22 mouse cellular contexts compared by ENCODE assay signal in the genomic region with DNA sequence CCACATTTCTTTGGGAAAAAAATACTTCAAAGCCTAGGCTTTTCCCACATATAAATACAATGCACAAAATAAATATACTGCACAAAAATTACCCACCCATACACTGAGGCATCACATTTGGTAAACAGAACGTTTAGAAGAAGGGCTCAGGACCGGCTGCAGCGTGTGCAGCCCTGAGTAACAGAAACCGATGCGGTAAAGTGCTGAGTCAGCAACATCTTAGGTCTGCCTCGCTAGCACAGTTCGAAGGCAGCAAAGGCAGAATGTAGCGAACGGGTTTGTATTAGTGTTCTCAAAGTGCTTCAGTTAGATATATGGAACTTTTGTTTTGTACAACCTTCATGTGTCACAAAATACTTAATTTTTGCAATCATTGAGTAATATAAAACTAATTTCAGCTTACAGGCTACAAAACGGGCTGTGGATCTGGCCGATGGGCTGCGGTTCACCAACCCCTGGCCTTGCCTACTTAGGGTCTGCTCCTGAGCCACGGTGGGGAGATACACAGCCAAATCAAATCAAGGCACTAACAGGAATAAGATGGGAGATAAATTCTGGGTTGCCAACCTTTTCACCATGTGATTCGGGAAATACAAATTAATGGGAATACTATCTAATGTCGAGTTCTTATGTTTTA. TPM values are rescaled to one million over a fixed set of nuclear protein-coding genes. Genes with fewer than 3 reads are reported as not detected.
DNase-seq lines count a peak whose midpoint lies in the region; ATAC-seq and TF ChIP-seq lines count a peak whose summit lies in the region.
"Had no signal": no experiment of that assay in that cellular context is flagged by ENCODE, and none has a peak within 500 bp of the region (broad histone marks: within the 10 kb centered on the region; RNA-seq: fewer than 3 reads in every experiment).

No protein-coding gene starts in this region.

- peak; percentile 11 for DNase-seq in lung, embryonic 14.5 days
- no peak for DNase-seq in lung, postnatal 36 days
- DNase-seq in CH12.LX (ENCODE audit: extremely low read depth) (no peak), ES-E14 (ENCODE audit: low read depth, low spot score) (no peak), ZHBTc4 (ENCODE audit: low read depth, low spot score) (peak; percentile 17)
- DNase-seq in layer of hippocampus, postnatal 36 days = no peak
- DNase-seq in thymus, postnatal 4 days = no peak
- DNase-seq: adrenal gland, adult 8-10 months; adrenal gland, postnatal 14 days; adrenal gland, postnatal 36 days; cerebellum, adult 11-12 months; cerebellum, adult 2 months; cerebellum, adult 9-10 months; cerebellum, postnatal 10 days; cerebellum, postnatal 25 days; forebrain, postnatal 0 days had no signal

- no peak for TF ChIP-seq CTCF in lung, embryonic 14.5 days (IDR thresholded peaks at IDR 0.05; ENCODE audit: low read depth)
- no peak for TF ChIP-seq CTCF in CH12.LX (conservative IDR thresholded peaks at IDR 0.05 in 1 of 2, IDR thresholded peaks at IDR 0.05 in 1 of 2; ENCODE audit: low read depth in 2 of 2, low read length in 2 of 2)

- no peak overlapping the region for H3K27ac ChIP-seq in lung, embryonic 14.5 days (ENCODE audit: low read depth)
- H3K27ac ChIP-seq in CH12.LX (ENCODE audit: insufficient read depth, low read depth) (no peak overlapping the region), ES-E14 (ENCODE audit: insufficient read depth, low read depth, low read length, poor library complexity, severe bottlenecking) (no peak overlapping the region)
- H3K27ac ChIP-seq: embryonic facial prominence, embryonic 10.5 days; embryonic facial prominence, embryonic 12.5 days; forebrain, embryonic 13.5 days; forebrain, embryonic 15.5 days had no signal

- H3K27me3 ChIP-seq in lung, embryonic 14.5 days (ENCODE audit: insufficient read depth, low read length) = no peaks in the 10 kb centered on the region
- no peaks in the 10 kb centered on the region for H3K27me3 ChIP-seq in CH12.LX (replicated peaks)
- H3K27me3 ChIP-seq: embryonic facial prominence, embryonic 12.5 days; Patski had no signal

- 83% methylated on average over 15 of the region's 15 CpGs for WGBS in lung, embryonic 14.5 days

- TF ChIP-seq POLR2A in CH12.LX (IDR thresholded peaks at IDR 0.05; ENCODE audit: low read depth, low read length) = no peak

- in situ Hi-C loops in CH12.LX (cut with MboI; ENCODE audit: low pct_ligation_motif_present, low pct_unique_long_range_greater_than_20kb, low sequenced_read_pairs) = no loop called here
- in situ Hi-C loops in ES-E14 (cut with MboI; ENCODE audit: low sequenced_read_pairs in 2 of 2, unreplicated experiment in 2 of 2) = no loop called here

- H3K36me3 ChIP-seq in lung, embryonic 14.5 days (ENCODE audit: insufficient read depth) = peaks cover 49% of the 10 kb centered on the region
- no peaks in the 10 kb centered on the region for H3K36me3 ChIP-seq in CH12.LX (replicated peaks in 1 of 2; ENCODE audit: control insufficient read depth in 1 of 2, insufficient read depth in 1 of 2, low read length in 1 of 2)
- H3K36me3 ChIP-seq in ES-E14 (ENCODE audit: control insufficient read depth, insufficient read depth, low read length, poor library complexity, severe bottlenecking) = no peaks in the 10 kb centered on the region

- H3K4me2 ChIP-seq in lung, embryonic 14.5 days = no peak overlapping the region
- no peak overlapping the region for H3K4me2 ChIP-seq in CH12.LX (ENCODE audit: insufficient read depth, low read depth, poor library complexity, severe bottlenecking)
- H3K4me2 ChIP-seq: embryonic facial prominence, embryonic 12.5 days; forebrain, embryonic 13.5 days; forebrain, embryonic 15.5 days had no signal

- dilution Hi-C loops in CH12.LX (cut with MboI; ENCODE audit: extremely low pct_ligation_motif_present, extremely low pct_unique_long_range_greater_than_20kb, low sequenced_read_pairs) = no loop called here

- no peak overlapping the region for H3K9ac ChIP-seq in lung, embryonic 14.5 days
- H3K9ac ChIP-seq in CH12.LX (ENCODE audit: insufficient read depth, low read depth) = no peak overlapping the region
- H3K9ac ChIP-seq in ES-E14 (ENCODE audit: insufficient read depth, low read depth, low read length, poor library complexity, severe bottlenecking) = no peak overlapping the region
- H3K9ac ChIP-seq: embryonic facial prominence, embryonic 12.5 days; forebrain, embryonic 13.5 days; forebrain, embryonic 15.5 days; forebrain, postnatal 0 days had no signal

- no peak overlapping the region for H3K4me3 ChIP-seq in lung, embryonic 14.5 days (ENCODE audit: low read depth, low read length)
- H3K4me3 ChIP-seq in CH12.LX (replicated peaks in 1 of 3; ENCODE audit: low read depth in 2 of 3, low read length in 2 of 3, poor library complexity in 1 of 3) (no peak overlapping the region), ES-E14 (ENCODE audit: insufficient read depth in 1 of 2, low read depth in 1 of 2, low read length in 2 of 2, poor library complexity in 1 of 2, severe bottlenecking in 1 of 2) (no peak overlapping the region)
- H3K4me3 ChIP-seq: embryonic facial prominence, embryonic 10.5 days; embryonic facial prominence, embryonic 12.5 days; forebrain, embryonic 13.5 days; forebrain, embryonic 15.5 days had no signal

- no peaks in the 10 kb centered on the region for H3K9me3 ChIP-seq in lung, embryonic 14.5 days (ENCODE audit: low read depth, low read length)
- H3K9me3 ChIP-seq in CH12.LX (replicated peaks; ENCODE audit: low read length) (no peaks in the 10 kb centered on the region), ES-E14 (ENCODE audit: control insufficient read depth, insufficient read depth, low read depth, low read length) (no peaks in the 10 kb centered on the region)
- H3K9me3 ChIP-seq: embryonic facial prominence, embryonic 10.5 days; embryonic facial prominence, embryonic 12.5 days; forebrain, embryonic 13.5 days; forebrain, embryonic 15.5 days had no signal

- ATAC-seq in lung, embryonic 14.5 days (ENCODE audit: insufficient read depth) = no peak
- ATAC-seq: activated CD4-positive, CD25-positive, alpha-beta regulatory T cell, adult 4 months; forebrain, embryonic 13.5 days; forebrain, embryonic 15.5 days; forebrain, postnatal 0 days; Patski had no signal

- no peaks in the 10 kb centered on the region for H3K79me2 ChIP-seq in CH12.LX (replicated peaks; ENCODE audit: control insufficient read depth, extremely low read depth, insufficient read depth, poor library complexity, severe bottlenecking)

- TF ChIP-seq RAD21 in CH12.LX (IDR thresholded peaks at IDR 0.05; ENCODE audit: low read depth, low read length) = no peak

- no peak for TF ChIP-seq EP300 in CH12.LX (IDR thresholded peaks at IDR 0.05; ENCODE audit: low read length)

- H3K4me1 ChIP-seq in lung, embryonic 14.5 days (ENCODE audit: insufficient read depth) = no peaks in the 10 kb centered on the region
- H3K4me1 ChIP-seq in CH12.LX (ENCODE audit: control insufficient read depth in 1 of 2, insufficient read depth in 2 of 2) (no peaks in the 10 kb centered on the region), ES-E14 (ENCODE audit: control insufficient read depth in 2 of 2, insufficient read depth in 2 of 2, low read length in 2 of 2, poor library complexity in 1 of 2) (no peaks in the 10 kb centered on the region)
- H3K4me1 ChIP-seq: embryonic facial prominence, embryonic 10.5 days; embryonic facial prominence, embryonic 12.5 days; forebrain, embryonic 13.5 days; forebrain, embryonic 15.5 days had no signal

TF ChIP-seq in CH12.LX, 34 proteins besides CTCF, POLR2A, EP300 and RAD21:
- TF ChIP-seq MAFK (IDR thresholded peaks at IDR 0.05; ENCODE audit: insufficient replicate concordance, low read length) (peak; percentile 98), ZC3H11A (IDR thresholded peaks at IDR 0.05; ENCODE audit: low read depth, low read length) (no peak)
TF ChIP-seq in CH12.LX: peak in this region for 1.

TF ChIP-seq in ES-E14, 5 proteins besides CTCF, POLR2A, EP300 and RAD21:
- TF ChIP-seq ZC3H11A (IDR thresholded peaks at IDR 0.05; ENCODE audit: borderline replicate concordance, low read depth, low read length) (no peak), MAFK (IDR thresholded peaks at IDR 0.05; ENCODE audit: insufficient read depth, low read depth, low read length) (peak; percentile 100)

RNA-seq across cellular contexts. Expression of a gene that starts 6.9 kb away (rescaled TPM):
- 8.2 and 8.3 TPM in 2 replicates for polyA plus RNA-seq in lung, embryonic 14.5 days (2014; fragmentation: Nextera tagmentation; extraction: Ambion mirVana)
- 3.1 and 3.6 TPM in 2 replicates for total RNA-seq in CH12.LX (2012; rRNA removed)
- 3.5 and 3.7 TPM in 2 replicates for total RNA-seq in CH12.LX (2014; rRNA removed)
- 3.5 and 4.2 TPM in 2 replicates for polyA plus RNA-seq in CH12.LX (2012; ENCODE audit: insufficient read length, low read depth)
- 2.8 and 2.9 TPM in 2 replicates for total RNA-seq in ES-E14 (2012; rRNA removed)
- 10 to 100 TPM; 15.5 to 20.3 TPM for total RNA-seq in layer of hippocampus, postnatal 36 days (2021)

RNA-seq across cellular contexts. Expression of a gene that starts 16.9 kb away (rescaled TPM):
- polyA plus RNA-seq in lung, embryonic 14.5 days (2014; fragmentation: Nextera tagmentation; extraction: Ambion mirVana) = 13.1 and 13.4 TPM in 2 replicates
- total RNA-seq in CH12.LX (2012; rRNA removed) = 0.04 and 0.08 TPM in 2 replicates
- 0.08 and 0.16 TPM in 2 replicates for total RNA-seq in CH12.LX (2014; rRNA removed)
- not detected in 2 replicates for polyA plus RNA-seq in CH12.LX (2012; ENCODE audit: insufficient read length, low read depth)
- total RNA-seq in ES-E14 (2012; rRNA removed) = 0.16 and 0.89 TPM in 2 replicates
- 10 to 100 TPM; 16.7 to 19.2 TPM for total RNA-seq in layer of hippocampus, postnatal 36 days (2021)
- polyA plus RNA-seq: activated CD4-positive, CD25-positive, alpha-beta regulatory T cell, adult 4 months had no signal

RNA-seq across cellular contexts. Expression of a gene that starts 42.9 kb away (rescaled TPM):
- polyA plus RNA-seq in lung, embryonic 14.5 days (2014; fragmentation: Nextera tagmentation; extraction: Ambion mirVana) = 38.6 and 41.4 TPM in 2 replicates
- 57.0 and 72.4 TPM in 2 replicates for total RNA-seq in CH12.LX (2012; rRNA removed)
- total RNA-seq in CH12.LX (2014; rRNA removed) = 40.7 and 45.8 TPM in 2 replicates
- 108 and 109 TPM in 2 replicates for polyA plus RNA-seq in CH12.LX (2012; ENCODE audit: insufficient read length, low read depth)
- total RNA-seq in ES-E14 (2012; rRNA removed) = 59.0 and 77.1 TPM in 2 replicates
- 10 to 100 TPM; 25.5 to 29.3 TPM for total RNA-seq in layer of hippocampus, postnatal 36 days (2021)

Comparison
In these comparisons a context has a peak if more than half of its experiments do, and no peak if none do; other contexts are left out.
1. DNase-seq: peak in lung, embryonic 14.5 days (single experiment) and ZHBTc4 (single experiment); none in lung, postnatal 36 days (single experiment), CH12.LX (single experiment), ES-E14 (single experiment), layer of hippocampus, postnatal 36 days (0 of 2) and thymus, postnatal 4 days (single experiment).